ENCODE assay signal across 17 mouse cellular contexts in the genomic region with DNA sequence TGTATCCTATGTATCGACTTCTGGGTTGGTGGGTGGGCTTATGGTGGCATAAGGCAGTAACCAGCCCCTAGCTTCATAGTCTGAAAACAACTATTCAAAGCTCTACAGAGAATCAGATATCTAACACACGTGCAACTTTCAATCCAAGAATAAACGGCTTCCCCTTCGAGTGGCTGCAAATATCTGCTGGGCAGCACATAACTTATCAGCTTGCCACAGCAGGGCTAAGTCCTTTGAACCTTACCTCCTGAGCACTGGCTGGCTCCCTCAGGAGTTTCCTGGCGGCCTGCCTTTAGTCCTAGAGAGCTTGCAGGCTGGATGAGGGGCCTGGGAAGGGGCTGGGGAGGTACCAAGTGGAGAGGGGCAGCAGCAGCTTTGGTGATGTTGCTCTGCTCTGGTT. TPM values are rescaled to one million over a fixed set of nuclear protein-coding genes. Genes with fewer than 3 reads are reported as not detected.
DNase-seq lines count a peak whose midpoint lies in the region; ATAC-seq and TF ChIP-seq lines count a peak whose summit lies in the region.
"Had no signal": no experiment of that assay in that cellular context is flagged by ENCODE, and none has a peak within 500 bp of the region (broad histone marks: within the 10 kb centered on the region; RNA-seq: fewer than 3 reads in every experiment).

No protein-coding gene starts in this region.

- no peak overlapping the region for H3K4me3 ChIP-seq in heart, embryonic 15.5 days
- no peak overlapping the region for H3K4me3 ChIP-seq in MEL (ENCODE audit: control insufficient read depth in 1 of 2, insufficient read depth in 1 of 2, low read depth in 2 of 2, low read length in 2 of 2)
- H3K4me3 ChIP-seq in liver, embryonic 14.5 days (ENCODE audit: insufficient read depth in 1 of 2, low read depth in 2 of 2, low read length in 2 of 2): no peak overlapping the region
- H3K4me3 ChIP-seq: forebrain, embryonic 10.5 days; gastrocnemius, adult 2 months; left cerebral cortex, adult 2 months had no signal

- H3K4me2 ChIP-seq in heart, embryonic 15.5 days: 0 out of 2 replicates have a peak overlapping the region, but pooled peaks have one; percentile 7
- H3K4me2 ChIP-seq in liver, embryonic 14.5 days (ENCODE audit: low read depth): no peak overlapping the region

- H3K9ac ChIP-seq in heart, embryonic 15.5 days: no peak overlapping the region
- H3K9ac ChIP-seq in MEL (ENCODE audit: control insufficient read depth, low read depth, low read length, poor library complexity, severe bottlenecking): no peak overlapping the region
- H3K9ac ChIP-seq in liver, embryonic 14.5 days (replicated peaks): no peak overlapping the region

- TF ChIP-seq EP300 in MEL (IDR thresholded peaks at IDR 0.05; ENCODE audit: low read depth in 1 of 2, low read length in 2 of 2): peak in 1 of 2 experiments; percentile 54; a peak in 3 of 4 replicates
- 0 out of 2 replicates have a peak, but pooled peaks have one; percentile 12 for TF ChIP-seq EP300 in liver, embryonic 14.5 days (IDR thresholded peaks at IDR 0.05; ENCODE audit: low read depth)

- no peaks in the 10 kb centered on the region for H3K79me2 ChIP-seq in MEL (ENCODE audit: control insufficient read depth, insufficient read depth, low read length, poor library complexity)

- H3K27ac ChIP-seq in heart, embryonic 15.5 days: peak overlapping the region; percentile 80
- no peak overlapping the region for H3K27ac ChIP-seq in MEL (ENCODE audit: control insufficient read depth, low read depth, low read length)
- no peak overlapping the region for H3K27ac ChIP-seq in liver, embryonic 14.5 days
- H3K27ac ChIP-seq: forebrain, embryonic 10.5 days; gastrocnemius, adult 2 months; left cerebral cortex, adult 2 months; macrophage had no signal

- no peak; the same call in 1 of the 2 replicates for ATAC-seq in heart, embryonic 15.5 days (replicated peaks; ENCODE audit: insufficient number of reproducible peaks, insufficient read depth, low FRiP score, low read depth)
- ATAC-seq in liver, embryonic 14.5 days (ENCODE audit: insufficient read depth): 0 out of 2 replicates have a peak, but pooled peaks have one; percentile 31

- no peak for DNase-seq in heart, postnatal 36 days
- DNase-seq in MEL (ENCODE audit: low read depth, low spot score): peak; percentile 37
- peak; percentile 33 for DNase-seq in c-Kit-positive CD71-positive TER-119-negative erythroid progenitor cells, embryonic 14.5 days (ENCODE audit: low read depth)
- DNase-seq in liver, embryonic 14.5 days (ENCODE audit: low read depth in 3 of 3, low spot score in 3 of 3): no peak
- no peak for DNase-seq in urinary bladder, postnatal 10 days (ENCODE audit: low spot score)
- DNase-seq in thymus, postnatal 10 days (ENCODE audit: low spot score in 2 of 2): no peak
- DNase-seq: gastrocnemius, adult 2 months; kidney, adult 8-10 months; kidney, postnatal 25 days; lung, adult 2 months; midbrain, embryonic 14.5 days; retina, postnatal 1 day; right cerebral cortex, postnatal 4 days had no signal

- no peaks in the 10 kb centered on the region for H3K9me3 ChIP-seq in heart, embryonic 15.5 days (replicated peaks)
- no peaks in the 10 kb centered on the region for H3K9me3 ChIP-seq in MEL (replicated peaks; ENCODE audit: insufficient read depth, low read length)
- no peaks in the 10 kb centered on the region for H3K9me3 ChIP-seq in liver, embryonic 14.5 days (ENCODE audit: control insufficient read depth, low read length)
- H3K9me3 ChIP-seq: forebrain, embryonic 10.5 days had no signal

- no peak for TF ChIP-seq RAD21 in MEL (IDR thresholded peaks at IDR 0.05; ENCODE audit: low read depth, low read length)

- TF ChIP-seq POLR2A in MEL (IDR thresholded peaks at IDR 0.05; ENCODE audit: control insufficient read depth in 1 of 2, insufficient read depth in 1 of 2, low read depth in 1 of 2, low read length in 2 of 2, poor library complexity in 1 of 2): no peak

- peaks cover 21% of the 10 kb centered on the region for H3K4me1 ChIP-seq in heart, embryonic 15.5 days (replicated peaks)
- no peaks in the 10 kb centered on the region for H3K4me1 ChIP-seq in MEL (ENCODE audit: control insufficient read depth in 1 of 2, insufficient read depth in 2 of 2, low read length in 2 of 2)
- no peaks in the 10 kb centered on the region for H3K4me1 ChIP-seq in liver, embryonic 14.5 days (replicated peaks; ENCODE audit: control insufficient read depth in 2 of 2, insufficient read depth in 2 of 2, low read length in 1 of 2)
- H3K4me1 ChIP-seq: forebrain, embryonic 10.5 days had no signal

- H3K36me3 ChIP-seq in heart, embryonic 15.5 days: peaks cover 38% of the 10 kb centered on the region
- H3K36me3 ChIP-seq in MEL (ENCODE audit: control insufficient read depth in 1 of 2, insufficient read depth in 2 of 2, low read length in 2 of 2): peaks cover 0 to 12% of the 10 kb centered on the region in 2 experiments; a peak in 2 of 4 replicates
- peaks cover 58% of the 10 kb centered on the region for H3K36me3 ChIP-seq in liver, embryonic 14.5 days (replicated peaks; ENCODE audit: control insufficient read depth, insufficient read depth, low read depth)

- 44% methylated on average over 5 of the region's 5 CpGs for WGBS in heart, embryonic 15.5 days
- 39% methylated on average over 5 of the region's 5 CpGs for WGBS in liver, embryonic 14.5 days (ENCODE audit: insufficient replicate concordance)

- intact Hi-C loops in heart, postnatal 36 days (cut with DNase I): loop anchor here (5.0 kb wide), 1 partner anchor 851 kb away; no protein-coding TSS in a partner anchor

- no peak for TF ChIP-seq CTCF in MEL (IDR thresholded peaks at IDR 0.05 in 2 of 3, conservative IDR thresholded peaks at IDR 0.05 in 1 of 3; ENCODE audit: control insufficient read depth in 1 of 3, insufficient read depth in 1 of 3, low read depth in 2 of 3, low read length in 3 of 3, poor library complexity in 1 of 3, severe bottlenecking in 1 of 3)
- TF ChIP-seq CTCF in liver, embryonic 14.5 days (IDR thresholded peaks at IDR 0.05; ENCODE audit: low read depth): no peak

- no peaks in the 10 kb centered on the region for H3K27me3 ChIP-seq in heart, embryonic 15.5 days
- no peaks in the 10 kb centered on the region for H3K27me3 ChIP-seq in MEL (ENCODE audit: control insufficient read depth in 1 of 2, insufficient read depth in 2 of 2, low read length in 2 of 2)
- no peaks in the 10 kb centered on the region for H3K27me3 ChIP-seq in liver, embryonic 14.5 days (ENCODE audit: control insufficient read depth, insufficient read depth, low read length)

TF ChIP-seq in MEL, 35 proteins besides CTCF, POLR2A, EP300 and RAD21:
- TF ChIP-seq UBTF (IDR thresholded peaks at IDR 0.05; ENCODE audit: borderline replicate concordance, insufficient read depth, low read depth, low read length): no peak
- no peak for TF ChIP-seq ZMIZ1 (IDR thresholded peaks at IDR 0.05; ENCODE audit: low read depth, low read length)
- no peak for TF ChIP-seq JUND (IDR thresholded peaks at IDR 0.05; ENCODE audit: low read depth, low read length)
- TF ChIP-seq BHLHE40 (IDR thresholded peaks at IDR 0.05; ENCODE audit: borderline replicate concordance, low read depth, low read length): peak; percentile 83
- peak; percentile 64; the same call in 1 of the 2 replicates for TF ChIP-seq TCF12 (IDR thresholded peaks at IDR 0.05; ENCODE audit: low read depth, low read length)
- TF ChIP-seq MXI1 (IDR thresholded peaks at IDR 0.05; ENCODE audit: low read depth, low read length): peak; percentile 34; the same call in 1 of the 2 replicates
- TF ChIP-seq ETS1 (IDR thresholded peaks at IDR 0.05; ENCODE audit: low read depth, low read length): 0 out of 2 replicates have a peak, but pooled peaks have one; percentile 12

RNA-seq across cellular contexts. Expression of a gene that starts 8.5 kb away (rescaled TPM):
- 8.2 and 10.8 TPM in 2 replicates for polyA plus RNA-seq in heart, embryonic 15.5 days (2015; fragmentation: Nextera tagmentation; extraction: Ambion mirVana)
- 1 to 10 TPM; 2.2 to 2.6 TPM for total RNA-seq in heart, postnatal 36 days (2021)
- total RNA-seq in MEL (2012; rRNA removed): 24.6 and 27.7 TPM in 2 replicates
- 10 to 100 TPM in 1 of 2 experiments, not detected in 1; 34.4 TPM for polyA plus RNA-seq in MEL (2012; ENCODE audit: insufficient read depth in 1 of 2, insufficient read length in 2 of 2, low read depth in 1 of 2, low replicate concordance in 2 of 2, missing spikeins in 1 of 2)
- 4.3 and 6.8 TPM in 2 replicates for polyA plus RNA-seq in liver, embryonic 14.5 days (2012; rRNA removed)
- polyA plus RNA-seq in liver, embryonic 14.5 days (2014; fragmentation: Nextera tagmentation; extraction: Ambion mirVana): 6.8 and 7.0 TPM in 2 replicates

RNA-seq across cellular contexts. Expression of a gene that starts 39.0 kb away (rescaled TPM):
- 3.4 and 4.6 TPM in 2 replicates for polyA plus RNA-seq in heart, embryonic 15.5 days (2015; fragmentation: Nextera tagmentation; extraction: Ambion mirVana)
- 1 to 10 TPM; 8.0 to 9.2 TPM for total RNA-seq in heart, postnatal 36 days (2021)
- total RNA-seq in MEL (2012; rRNA removed): 2.1 and 2.5 TPM in 2 replicates
- 1 to 10 TPM in 1 of 2 experiments, not detected in 1; 3.7 TPM for polyA plus RNA-seq in MEL (2012; ENCODE audit: insufficient read depth in 1 of 2, insufficient read length in 2 of 2, low read depth in 1 of 2, low replicate concordance in 2 of 2, missing spikeins in 1 of 2)
- 0.79 and 0.88 TPM in 2 replicates for polyA plus RNA-seq in liver, embryonic 14.5 days (2012; rRNA removed)
- polyA plus RNA-seq in liver, embryonic 14.5 days (2014; fragmentation: Nextera tagmentation; extraction: Ambion mirVana): 0.43 and 0.56 TPM in 2 replicates

Comparison
In these comparisons a context has a peak if more than half of its experiments do, and no peak if none do; other contexts are left out.
1. DNase-seq: peak in MEL (single experiment) and c-Kit-positive CD71-positive TER-119-negative erythroid progenitor cells, embryonic 14.5 days (single experiment); none in heart, postnatal 36 days (0 of 2), liver, embryonic 14.5 days (0 of 3), urinary bladder, postnatal 10 days (single experiment) and thymus, postnatal 10 days (0 of 2).